Mouse (Mus musculus) lung, embryonic 14.5 days (tissue): ENCODE results near the gene Snd1. TPM values are rescaled to one million over a fixed set of nuclear protein-coding genes. Genes with fewer than 3 reads are reported as not detected.
A peak's percentile ranks its signal among the peaks of the same experiment; 100 is the strongest.

ENCODE experiments used
- ATAC-seq: fragments of 200-750 bp; cut with Nextera tagmentation; 2 replicates; pipeline ENCODE4 v1.8.0; 2017; ENCODE audit warnings: mild to moderate bottlenecking, moderate TSS enrichment, moderate library complexity; ENCODE audit not compliant: insufficient read depth
- DNase-seq: peaks from one replicate; pipeline ENCODE4 v3.0.0-alpha.2; 2015
- H3K27ac ChIP-seq: fragments of 300-500 bp; sonication (generic); 2 replicates; pipeline ENCODE4 v1.5.1; 2014; ENCODE audit warnings: low read depth, mild to moderate bottlenecking, moderate library complexity
- H3K27me3 ChIP-seq: fragments of 300-500 bp; sonication (generic); 2 replicates; pipeline ENCODE4 v1.6.1; 2014; ENCODE audit warnings: low read length, control low read depth; ENCODE audit not compliant: insufficient read depth
- H3K36me3 ChIP-seq: fragments of 300-500 bp; sonication (generic); 2 replicates; pipeline ENCODE4 v1.6.1; 2014; ENCODE audit warnings: control low read depth; ENCODE audit not compliant: insufficient read depth
- H3K4me1 ChIP-seq: fragments of 300-500 bp; sonication (generic); 2 replicates; pipeline ENCODE4 v1.6.1; 2014; ENCODE audit warnings: antibody characterized with exemption, control low read depth; ENCODE audit not compliant: insufficient read depth
- H3K4me2 ChIP-seq: fragments of 300-500 bp; sonication (generic); 2 replicates; pipeline ENCODE4 v1.6.1; 2014; ENCODE audit warnings: mild to moderate bottlenecking
- H3K4me3 ChIP-seq: fragments of 300-500 bp; sonication (generic); 2 replicates; pipeline ENCODE4 v1.5.1; 2014; ENCODE audit warnings: low read depth, low read length
- H3K9ac ChIP-seq: fragments of 300-500 bp; sonication (generic); 2 replicates; pipeline ENCODE4 v1.6.1; 2014
- H3K9me3 ChIP-seq: fragments of 300-500 bp; sonication (generic); 2 replicates; pipeline ENCODE4 v1.6.1; 2016; ENCODE audit warnings: low read depth, low read length, control low read depth
- CTCF ChIP-seq: IDR thresholded peaks from 2 replicates; pipeline ENCODE4 v1.5.1; 2016; ENCODE audit warnings: antibody characterized with exemption, low read depth
- WGBS: fragments of 180-500 bp; shearing (Covaris S2); extraction: QIAGEN DNeasy Blood & Tissue Kit; methylation state at CpG from one replicate; pipeline ENCODE4 v1.1.7; 2014; 5-methylcytosine and 5-hydroxymethylcytosine counted together
- polyA plus RNA-seq: library from polyadenylated mRNA; unstranded; fragments of >200 nt; fragmentation: Nextera tagmentation; extraction: Ambion mirVana; gene quantifications from 2 replicates; pipeline ENCODE4 v1.2.1, GENCODE M21; 2014

Gene Snd1
- polyA plus RNA-seq, 1 experiment from 2014 or later: 145 TPM

DNA sequence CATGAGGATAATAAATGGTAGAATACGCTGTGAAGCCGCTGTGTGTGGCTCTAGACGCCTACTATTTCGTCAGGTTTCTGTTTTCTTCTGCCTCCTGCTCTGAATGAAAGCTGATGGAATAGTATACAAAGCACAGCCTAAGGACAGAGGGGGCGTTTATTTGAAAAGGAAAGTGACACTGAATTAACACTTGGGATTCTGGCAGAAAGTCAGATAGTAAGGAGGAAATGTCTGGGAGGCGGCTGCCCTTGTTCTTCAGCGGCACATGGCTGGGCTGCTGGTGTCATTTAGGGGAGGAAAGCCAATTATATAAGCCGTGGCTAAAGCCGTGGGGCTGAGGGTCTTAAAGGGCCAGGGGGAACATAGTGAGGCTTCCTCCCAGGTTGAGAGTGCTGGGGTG is 320.4 kb downstream of the Snd1 start:
- Histone ChIP-seq H3K36me3 (peaks cover 17% of the 10 kb centered on the region; the same call in 1 of the 2 replicates), H3K4me1 (no peaks in the 10 kb centered on the region), H3K27ac (no peak overlapping the region), H3K27me3 (no peaks in the 10 kb centered on the region), H3K4me3 (no peak overlapping the region), H3K4me2 (no peak overlapping the region), H3K9ac (no peak overlapping the region), H3K9me3 (no peaks in the 10 kb centered on the region)
- TF ChIP-seq CTCF: no peak
- peak; percentile 9 for DNase-seq
- WGBS: 32% methylated on average over 9 of the region's 9 CpGs
- no peak for ATAC-seq

DNA sequence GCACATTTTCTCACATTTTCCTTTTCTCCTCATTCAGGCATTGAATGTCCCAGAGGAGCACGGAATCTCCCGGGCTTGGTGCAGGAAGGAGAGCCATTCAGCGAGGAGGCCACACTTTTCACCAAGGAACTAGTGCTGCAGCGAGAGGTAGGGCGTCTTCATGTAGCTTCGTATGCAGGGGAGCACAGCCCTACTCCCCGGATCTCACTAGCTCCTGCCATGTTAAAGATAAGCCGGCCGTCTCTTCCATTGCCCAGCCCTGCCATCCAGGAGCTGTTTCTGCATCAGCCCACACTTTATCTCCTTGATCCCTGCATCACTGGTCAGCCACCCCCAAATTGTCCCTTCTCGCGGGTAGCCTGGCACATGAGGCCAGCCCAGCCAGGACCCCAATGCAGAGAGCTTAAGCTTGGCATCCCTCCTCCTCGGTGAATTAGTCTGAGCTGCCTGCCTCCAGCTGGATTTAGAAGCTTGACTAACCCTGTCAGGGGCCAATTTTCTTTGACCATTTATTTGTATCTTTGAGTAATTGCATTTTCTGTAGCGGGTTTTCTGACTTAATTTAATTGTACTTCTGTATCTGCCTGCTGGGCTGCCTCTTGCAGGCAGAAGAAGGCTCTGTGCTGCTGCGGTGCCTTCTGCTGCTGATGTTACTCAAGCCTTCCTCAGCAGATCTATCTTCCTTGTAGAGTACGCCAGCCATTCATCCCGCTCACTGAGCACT is 321.0 kb downstream of the Snd1 start:
- ATAC-seq (no peak), DNase-seq (no peak)
- no peaks in the 10 kb centered on the region for H3K9me3 ChIP-seq
- H3K4me2 ChIP-seq: no peak overlapping the region
- H3K9ac ChIP-seq: no peak overlapping the region
- TF ChIP-seq CTCF: no peak
- 82% methylated on average over 16 of the region's 16 CpGs for WGBS
- no peaks in the 10 kb centered on the region for H3K27me3 ChIP-seq
- H3K4me1 ChIP-seq: no peaks in the 10 kb centered on the region
- H3K4me3 ChIP-seq: no peak overlapping the region
- no peak overlapping the region for H3K27ac ChIP-seq
- H3K36me3 ChIP-seq: peaks cover 17% of the 10 kb centered on the region; the same call in 1 of the 2 replicates

DNA sequence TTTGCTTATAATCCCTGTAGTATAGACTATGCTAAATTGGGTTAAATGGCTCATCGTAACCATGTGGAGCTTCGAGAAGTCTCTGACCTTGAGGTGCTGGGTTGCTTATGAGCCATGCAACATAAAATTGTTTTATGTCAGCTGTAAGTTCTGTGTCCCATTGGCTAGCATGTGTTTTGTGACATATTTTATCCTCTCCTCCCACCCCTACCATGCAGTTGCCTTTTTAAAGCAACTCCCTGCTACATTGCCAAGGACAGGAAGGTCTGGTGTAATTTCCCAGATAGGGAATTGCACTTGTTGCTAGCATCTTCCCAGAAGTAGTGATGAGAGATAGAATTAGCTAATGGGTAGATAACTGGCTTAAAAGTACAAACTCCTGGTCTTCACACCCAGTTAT is 324.9 kb downstream of the Snd1 start:
- Histone ChIP-seq H3K9ac (no peak overlapping the region), H3K36me3 (peaks cover 20% of the 10 kb centered on the region; the same call in 1 of the 2 replicates), H3K27me3 (no peaks in the 10 kb centered on the region), H3K4me3 (no peak overlapping the region), H3K4me2 (no peak overlapping the region), H3K27ac (no peak overlapping the region), H3K4me1 (no peaks in the 10 kb centered on the region), H3K9me3 (no peaks in the 10 kb centered on the region)
- WGBS: 79% methylated on average over 2 of the region's 2 CpGs
- no peak for DNase-seq
- no peak for ATAC-seq
- TF ChIP-seq CTCF: no peak

DNA sequence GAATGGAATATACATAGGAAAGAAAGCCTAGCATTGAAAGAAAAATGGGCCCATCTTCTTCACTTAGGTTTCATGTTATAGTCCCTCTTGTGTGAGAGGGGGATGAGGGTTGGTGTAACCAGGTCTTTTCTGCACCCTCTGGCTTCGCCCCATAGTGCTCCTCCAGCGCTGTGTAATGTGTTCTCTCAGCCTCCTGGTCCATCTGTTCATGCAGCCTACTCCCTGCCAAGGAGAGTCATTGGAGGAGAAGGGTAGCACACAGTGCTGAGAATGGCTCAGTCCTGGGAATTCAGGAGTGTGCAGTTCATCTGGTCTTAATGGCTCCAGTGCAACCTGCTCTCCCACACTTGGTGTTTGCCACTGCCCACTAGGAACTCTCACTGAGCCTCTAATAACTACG is 326.0 kb downstream of the Snd1 start:
- no peak for ATAC-seq
- H3K27ac ChIP-seq: no peak overlapping the region
- 96% methylated on average over 3 of the region's 3 CpGs for WGBS
- no peak overlapping the region for H3K4me3 ChIP-seq
- H3K9ac ChIP-seq: no peak overlapping the region
- no peaks in the 10 kb centered on the region for H3K27me3 ChIP-seq
- peaks cover 18% of the 10 kb centered on the region; the same call in 1 of the 2 replicates for H3K36me3 ChIP-seq
- DNase-seq: no peak
- H3K9me3 ChIP-seq: no peaks in the 10 kb centered on the region
- TF ChIP-seq CTCF: no peak
- H3K4me2 ChIP-seq: no peak overlapping the region
- H3K4me1 ChIP-seq: no peaks in the 10 kb centered on the region

DNA sequence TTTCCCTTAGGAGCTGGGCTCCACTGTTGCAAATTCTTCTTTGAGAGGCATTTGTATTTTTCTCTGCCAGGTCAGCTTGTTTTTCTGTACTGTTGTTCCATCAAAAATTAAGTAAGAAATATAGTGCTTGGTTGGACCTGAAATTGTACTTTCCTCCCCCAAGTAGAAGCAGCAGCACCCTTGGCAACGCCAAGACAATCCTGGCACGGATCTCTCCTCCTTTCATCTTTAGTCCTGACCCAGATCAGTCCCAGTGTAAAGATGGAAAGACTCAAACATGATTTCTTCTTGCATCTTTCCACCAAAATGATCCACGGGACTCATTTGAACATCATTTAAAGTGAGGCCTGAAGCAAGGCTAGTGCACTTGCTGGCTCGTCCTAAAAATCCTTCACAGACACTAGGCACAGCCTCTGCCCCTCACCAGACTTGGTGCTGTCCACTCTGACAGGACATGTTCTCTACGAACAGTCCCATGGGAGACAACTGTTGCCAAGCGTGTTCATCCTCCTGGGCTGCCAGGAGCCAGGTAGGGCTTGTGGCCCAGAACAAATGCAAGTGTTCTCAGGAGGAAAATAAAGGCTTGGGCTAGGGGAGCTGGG is 328.8 kb downstream of the Snd1 start:
- Histone ChIP-seq H3K36me3 (peaks cover 6% of the 10 kb centered on the region; the same call in 1 of the 2 replicates), H3K27me3 (no peaks in the 10 kb centered on the region), H3K27ac (no peak overlapping the region), H3K4me2 (no peak overlapping the region), H3K4me1 (no peaks in the 10 kb centered on the region), H3K4me3 (no peak overlapping the region), H3K9ac (no peak overlapping the region), H3K9me3 (no peaks in the 10 kb centered on the region)
- WGBS: 85% methylated on average over 6 of the region's 6 CpGs
- DNase-seq: no peak
- ATAC-seq: no peak
- TF ChIP-seq CTCF: no peak

DNA sequence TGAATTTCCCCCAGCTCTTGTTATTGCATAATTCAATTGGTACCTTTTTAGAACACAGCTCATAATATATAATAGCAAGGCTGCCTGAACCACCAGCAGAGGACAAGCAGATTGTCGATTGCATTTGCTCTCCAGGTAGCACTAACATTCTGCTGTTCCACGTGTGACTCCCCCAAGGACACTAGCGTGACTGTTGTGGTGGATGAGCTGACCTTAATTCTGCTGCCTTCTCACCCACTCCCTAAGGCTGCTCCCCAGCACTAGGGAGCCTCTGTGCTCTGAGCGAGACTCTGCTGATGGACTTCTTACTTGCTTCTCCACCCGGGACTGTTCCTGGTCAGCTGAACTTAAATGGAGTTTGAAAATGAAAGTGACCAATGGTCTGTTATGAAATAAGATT is 329.8 kb downstream of the Snd1 start:
- Histone ChIP-seq H3K4me3 (no peak overlapping the region), H3K4me1 (no peaks in the 10 kb centered on the region), H3K4me2 (no peak overlapping the region), H3K9me3 (no peaks in the 10 kb centered on the region), H3K9ac (no peak overlapping the region), H3K36me3 (peaks cover 4% of the 10 kb centered on the region; the same call in 1 of the 2 replicates), H3K27me3 (no peaks in the 10 kb centered on the region), H3K27ac (no peak overlapping the region)
- TF ChIP-seq CTCF: no peak
- no peak for DNase-seq
- WGBS: 85% methylated on average over 5 of the region's 5 CpGs
- no peak for ATAC-seq

DNA sequence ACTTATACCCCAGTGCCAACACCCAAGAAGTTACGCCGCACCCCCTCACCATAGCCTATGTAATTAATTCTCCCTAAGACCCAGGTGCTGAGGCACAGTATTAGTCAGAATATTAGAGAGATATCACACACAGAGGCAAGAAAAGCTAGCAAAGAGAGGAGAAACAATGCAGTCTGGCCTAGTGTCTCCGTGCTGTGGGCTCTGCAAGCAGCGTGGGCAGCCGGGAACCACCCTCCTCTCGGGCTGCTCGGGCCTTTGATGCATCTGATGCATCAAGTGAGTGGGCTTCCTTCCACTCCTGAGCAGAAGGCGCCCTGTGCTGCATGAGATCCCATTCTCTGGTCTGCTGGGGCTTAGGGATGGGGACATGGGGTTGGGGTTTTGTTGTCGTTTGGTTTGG is 338.1 kb downstream of the Snd1 start:
- Histone ChIP-seq H3K4me2 (no peak overlapping the region), H3K9me3 (no peaks in the 10 kb centered on the region), H3K27me3 (no peaks in the 10 kb centered on the region), H3K4me1 (no peaks in the 10 kb centered on the region), H3K36me3 (no peaks in the 10 kb centered on the region), H3K27ac (no peak overlapping the region), H3K9ac (no peak overlapping the region), H3K4me3 (no peak overlapping the region)
- TF ChIP-seq CTCF: no peak
- DNase-seq: no peak
- no peak for ATAC-seq
- WGBS: 84% methylated on average over 9 of the region's 9 CpGs
